Comparison of ENCODE assay signal across 8 mouse cellular contexts in genomic region chr7:16364901-16365500, GRCm38 (mm10). TPM values are rescaled to one million over a fixed set of nuclear protein-coding genes. Genes with fewer than 3 reads are reported as not detected.
DNase-seq lines count a peak whose midpoint lies in the region; ATAC-seq and TF ChIP-seq lines count a peak whose summit lies in the region.

No protein-coding gene starts in this region.

- H3K9ac ChIP-seq in heart, adult 2 months (ENCODE audit: low read depth, low read length) = no peak overlapping the region
- no peak overlapping the region for H3K9ac ChIP-seq in liver, postnatal 0 days (replicated peaks)

- H3K79me2 ChIP-seq in heart, adult 2 months (replicated peaks; ENCODE audit: control insufficient read depth, insufficient read depth, low read length) = no peaks in the 10 kb centered on the region

- TF ChIP-seq CTCF in heart, adult 2 months (IDR thresholded peaks at IDR 0.05) = peak; percentile 44
- no peak for TF ChIP-seq CTCF in liver, postnatal 0 days (IDR thresholded peaks at IDR 0.05; ENCODE audit: low read depth)

- peak overlapping the region; percentile 37 for H3K27ac ChIP-seq in heart, adult 2 months
- H3K27ac ChIP-seq in liver, postnatal 0 days (ENCODE audit: low read depth) = peak overlapping the region; percentile 63

- intact Hi-C loops in heart, adult 2 months (cut with DNase I) = no loop called here
- intact Hi-C loops in heart, postnatal 10 days (cut with DNase I) = no loop called here
- intact Hi-C loops in gastrocnemius, postnatal 36 days (cut with DNase I) = loop anchor here (10.0 kb wide), 1 partner anchor 160 kb away; no protein-coding TSS in a partner anchor

- H3K36me3 ChIP-seq in heart, adult 2 months (ENCODE audit: control insufficient read depth, insufficient read depth, low read length) = peaks cover 32% of the 10 kb centered on the region
- H3K36me3 ChIP-seq in liver, postnatal 0 days (replicated peaks; ENCODE audit: insufficient read depth, low read length) = peaks cover 60% of the 10 kb centered on the region

- TF ChIP-seq EP300 in heart, adult 2 months (IDR thresholded peaks at IDR 0.05; ENCODE audit: insufficient read depth, low read depth, low read length) = no peak
- TF ChIP-seq EP300 in liver, postnatal 0 days (IDR thresholded peaks at IDR 0.05; ENCODE audit: low read depth) = no peak

- H3K4me3 ChIP-seq in heart, adult 2 months = no peak overlapping the region
- no peak overlapping the region for H3K4me3 ChIP-seq in liver, postnatal 0 days (ENCODE audit: low read depth, low read length)

- H3K9me3 ChIP-seq in liver, postnatal 0 days (ENCODE audit: low read length) = no peaks in the 10 kb centered on the region

- H3K4me1 ChIP-seq in heart, adult 2 months (ENCODE audit: control insufficient read depth, insufficient read depth, low read length) = peaks cover 8% of the 10 kb centered on the region
- H3K4me1 ChIP-seq in liver, postnatal 0 days (ENCODE audit: insufficient read depth) = peaks cover 11% of the 10 kb centered on the region; the same call in 1 of the 2 replicates

- TF ChIP-seq POLR2A in heart, adult 2 months (IDR thresholded peaks at IDR 0.05; ENCODE audit: insufficient read depth, low read depth, low read length) = no peak

- no peak overlapping the region for H3K4me2 ChIP-seq in liver, postnatal 0 days (ENCODE audit: low read depth, low read length)

- WGBS in heart, adult 2 months = 62% methylated on average over 4 of the region's 4 CpGs
- WGBS in liver, postnatal 0 days (ENCODE audit: insufficient replicate concordance) = 82% methylated on average over 4 of the region's 4 CpGs

- no peaks in the 10 kb centered on the region for H3K27me3 ChIP-seq in heart, adult 2 months (ENCODE audit: control insufficient read depth, insufficient read depth, low read length)
- no peaks in the 10 kb centered on the region for H3K27me3 ChIP-seq in liver, postnatal 0 days (ENCODE audit: insufficient read depth, low read length)

- peak; percentile 35; the same call in 1 of the 2 replicates for ATAC-seq in granulocyte monocyte progenitor cell, adult 5-6 weeks (replicated peaks; ENCODE audit: poor library complexity, severe bottlenecking)
- ATAC-seq in liver, postnatal 0 days = no peak
- ATAC-seq in frontal cortex, adult (ENCODE audit: low TSS enrichment) = no peak

- DNase-seq in heart, adult 2 months = peak in 1 of 2 experiments; percentile 10
- DNase-seq in heart, postnatal 10 days = no peak
- DNase-seq in WW6 (ENCODE audit: low read depth, low spot score) = peak; percentile 61
- no peak for DNase-seq in liver, postnatal 0 days
- DNase-seq in frontal cortex, postnatal 36 days (ENCODE audit: low spot score in 2 of 2) = no peak
- no peak for DNase-seq in gastrocnemius, postnatal 36 days

RNA-seq across cellular contexts. Expression of gene Sae1, which starts 22.6 kb away (rescaled TPM):
- 10 to 100 TPM; 33.0 to 36.1 TPM for total RNA-seq in heart, adult 2 months (2021)
- 23.4 and 45.3 TPM in 2 replicates for polyA plus RNA-seq in heart, adult 2 months (2012; rRNA removed)
- 10 to 100 TPM; 64.9 to 69.5 TPM for total RNA-seq in heart, postnatal 10 days (2021)
- total RNA-seq in granulocyte monocyte progenitor cell, adult 5-6 weeks (2014; fragmentation: Nextera tagmentation) = 131 and 137 TPM in 2 replicates
- total RNA-seq in granulocyte monocyte progenitor cell, adult 5-6 weeks (2017) = 409 and 421 TPM in 2 replicates
- polyA plus RNA-seq in liver, postnatal 0 days (2015; fragmentation: Nextera tagmentation; extraction: Ambion mirVana) = 48.3 and 51.9 TPM in 2 replicates
- total RNA-seq in gastrocnemius, postnatal 36 days (2021) = 10 to 100 TPM; 21.4 to 29.2 TPM

RNA-seq across cellular contexts. Expression of gene Zc3h4, which starts 35.7 kb away (rescaled TPM):
- 10 to 100 TPM; 27.7 to 32.4 TPM for total RNA-seq in heart, adult 2 months (2021)
- 17.7 and 17.8 TPM in 2 replicates for polyA plus RNA-seq in heart, adult 2 months (2012; rRNA removed)
- total RNA-seq in heart, postnatal 10 days (2021) = 10 to 100 TPM; 37.8 TPM
- 42.3 and 57.9 TPM in 2 replicates for total RNA-seq in granulocyte monocyte progenitor cell, adult 5-6 weeks (2014; fragmentation: Nextera tagmentation)
- total RNA-seq in granulocyte monocyte progenitor cell, adult 5-6 weeks (2017) = 20.9 and 40.7 TPM in 2 replicates
- 4.7 and 5.2 TPM in 2 replicates for polyA plus RNA-seq in liver, postnatal 0 days (2015; fragmentation: Nextera tagmentation; extraction: Ambion mirVana)
- 10 to 100 TPM; 24.9 to 27.1 TPM for total RNA-seq in gastrocnemius, postnatal 36 days (2021)

RNA-seq across cellular contexts. Expression of gene Bbc3, which starts 56.8 kb away (rescaled TPM):
- total RNA-seq in heart, adult 2 months (2021) = 1 to 10 TPM; 2.1 to 3.2 TPM
- polyA plus RNA-seq in heart, adult 2 months (2012; rRNA removed) = 2.4 and 3.3 TPM in 2 replicates
- total RNA-seq in heart, postnatal 10 days (2021) = 1 to 10 TPM; 9.5 to 9.8 TPM
- total RNA-seq in granulocyte monocyte progenitor cell, adult 5-6 weeks (2014; fragmentation: Nextera tagmentation) = 0.53 and 1.1 TPM in 2 replicates
- total RNA-seq in granulocyte monocyte progenitor cell, adult 5-6 weeks (2017) = 1.3 and 2.2 TPM in 2 replicates
- polyA plus RNA-seq in liver, postnatal 0 days (2015; fragmentation: Nextera tagmentation; extraction: Ambion mirVana) = 3.7 and 4.1 TPM in 2 replicates
- total RNA-seq in gastrocnemius, postnatal 36 days (2021) = 1 to 10 TPM; 1.4 to 2.2 TPM
